Mouse (Mus musculus) megakaryocyte, adult 5-6 weeks (primary cell): ENCODE measurements around the gene Hapln4. TPM values are rescaled to one million over a fixed set of nuclear protein-coding genes. Genes with fewer than 3 reads are reported as not detected.

ENCODE experiments used
- ATAC-seq: 2 replicates; pipeline ENCODE4 v1.8.0; 2016; ENCODE audit warnings: mild to moderate bottlenecking, inconsistent platforms; ENCODE audit not compliant: poor library complexity, severe bottlenecking
- total RNA-seq, 2 experiments: library from RNA; stranded (forward) in 1 of 2; stranded (reverse) in 1 of 2; fragments of 153-499, 151-499 nt in 1 of 2; fragments of 221-1000, 200-1000 nt in 1 of 2; gene quantifications; 2 replicates each; pipeline versions ENCODE4 v1.2.3 to v1.2.4; 2015 to 2017

The Hapln4 gene
- total RNA-seq, 2 experiments from 2014 or later = not detected

DNA sequence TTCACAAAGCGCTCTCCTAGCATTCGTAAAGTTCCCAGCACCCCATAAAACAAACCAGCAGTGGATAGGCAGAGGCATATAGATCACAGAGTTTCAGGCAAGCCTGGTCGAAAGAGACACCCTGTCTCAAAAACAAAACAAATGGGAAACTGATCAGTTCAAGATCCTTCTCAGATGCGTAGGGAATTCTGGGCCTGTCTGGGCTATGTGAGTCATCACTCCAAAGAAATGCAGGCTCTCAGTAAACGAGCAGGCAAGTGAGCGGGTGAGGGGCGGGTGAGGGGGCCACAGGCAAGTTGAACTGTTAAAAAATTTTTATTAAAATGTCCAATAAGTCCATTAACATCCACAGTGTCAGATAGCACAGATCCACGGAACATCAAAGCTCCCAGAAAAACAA, 9.5 kb downstream of the Hapln4 start:
- no peak for ATAC-seq

DNA sequence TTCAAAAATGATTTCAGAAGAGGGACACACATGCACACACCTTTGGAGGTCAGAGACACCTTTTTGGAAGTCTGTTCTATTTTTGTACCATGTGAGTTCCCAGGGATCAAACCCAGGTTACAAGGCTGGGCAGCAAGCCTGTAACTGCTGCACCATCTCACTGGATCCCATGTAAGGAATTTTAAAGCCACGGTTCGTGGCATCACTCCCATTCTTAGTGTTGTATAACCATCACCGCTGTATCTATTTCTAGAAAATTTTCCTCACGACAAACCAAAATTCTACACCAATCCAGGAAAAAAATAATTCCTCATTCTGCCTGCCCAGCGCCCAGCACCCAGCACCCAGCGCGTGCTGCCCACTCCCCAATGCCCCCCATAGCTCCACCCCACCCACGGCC, 16.0 kb downstream of the Hapln4 start:
- no peak for ATAC-seq

DNA sequence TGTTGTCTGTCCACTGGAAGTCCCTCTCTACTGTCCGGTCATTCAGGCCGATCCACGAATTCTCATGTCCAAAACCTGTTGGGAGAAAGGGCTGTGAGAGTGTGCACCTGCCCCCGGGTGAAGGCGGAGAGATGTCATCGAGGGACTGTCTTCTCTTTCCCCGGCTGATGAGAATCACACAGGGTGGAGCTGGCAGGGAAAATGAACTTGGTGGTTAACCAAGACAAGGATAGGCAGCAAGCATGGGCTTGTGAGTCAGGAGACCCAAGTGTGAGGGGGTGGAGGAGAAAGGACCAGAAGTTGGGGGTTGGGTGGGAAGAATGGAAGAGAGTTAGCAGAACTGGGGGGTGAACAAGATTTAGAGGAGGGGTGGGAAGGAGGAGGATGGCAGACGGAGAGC, 17.0 kb downstream of the Hapln4 start:
- no peak for ATAC-seq

DNA sequence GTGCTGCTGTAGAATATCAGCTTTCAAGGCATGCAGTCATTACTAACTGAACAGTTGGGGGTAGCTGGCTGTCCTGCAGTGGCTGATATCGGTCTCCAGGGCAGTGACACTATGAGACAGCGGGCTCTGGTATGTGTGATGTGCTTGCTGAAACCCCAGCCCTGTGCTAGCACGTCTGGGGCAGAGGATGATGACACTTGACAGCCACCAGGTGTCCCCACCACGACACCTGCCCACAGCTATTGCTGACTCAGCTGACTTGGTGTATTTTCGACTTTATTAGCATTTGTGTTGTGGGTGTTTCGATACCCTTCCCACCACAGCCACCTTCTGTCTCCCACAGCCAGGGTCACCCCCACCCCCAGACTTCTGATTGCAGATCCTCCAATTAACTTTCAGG, 21.2 kb downstream of the Hapln4 start:
- peak; percentile 87 for ATAC-seq

DNA sequence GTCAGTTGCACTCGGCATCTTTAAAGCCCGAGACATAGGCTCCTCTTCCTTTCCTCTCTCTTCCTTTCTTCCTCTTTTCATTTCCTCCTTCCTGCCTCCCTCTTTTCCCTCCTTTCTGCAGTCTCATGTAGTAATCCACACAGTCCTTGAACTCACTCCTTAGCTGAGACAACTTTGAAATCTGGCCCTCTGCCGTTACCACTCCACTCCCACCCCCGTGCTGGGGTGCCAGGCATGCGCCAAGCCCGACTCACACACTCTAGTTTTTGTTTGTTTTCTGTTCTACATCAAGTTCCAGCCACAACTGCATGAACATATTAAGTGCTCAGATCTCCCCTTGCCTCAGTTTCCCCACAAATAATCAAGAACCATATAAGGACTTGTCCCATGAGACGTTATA, 21.7 kb downstream of the Hapln4 start:
- ATAC-seq = no peak

DNA sequence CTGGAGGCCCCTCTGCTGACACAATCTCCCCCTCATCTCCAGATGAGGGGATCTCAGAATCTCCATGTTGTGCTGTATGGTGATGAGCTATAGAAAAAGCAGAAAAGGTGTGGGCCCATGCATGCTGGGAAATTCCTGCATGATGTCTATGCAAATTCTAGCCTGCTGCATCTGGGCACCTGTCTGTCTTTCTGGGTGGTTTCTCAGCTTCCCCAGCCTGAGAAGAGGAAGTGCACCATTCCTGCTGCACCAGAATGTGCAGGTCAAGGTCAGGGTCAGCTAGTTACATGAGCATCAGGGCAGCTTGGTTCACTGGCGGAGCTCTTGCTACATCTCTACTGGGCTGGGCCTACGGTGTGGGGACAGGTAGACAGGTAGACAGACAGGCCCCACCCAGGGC, 27.2 kb downstream of the Hapln4 start:
- ATAC-seq = no peak

DNA sequence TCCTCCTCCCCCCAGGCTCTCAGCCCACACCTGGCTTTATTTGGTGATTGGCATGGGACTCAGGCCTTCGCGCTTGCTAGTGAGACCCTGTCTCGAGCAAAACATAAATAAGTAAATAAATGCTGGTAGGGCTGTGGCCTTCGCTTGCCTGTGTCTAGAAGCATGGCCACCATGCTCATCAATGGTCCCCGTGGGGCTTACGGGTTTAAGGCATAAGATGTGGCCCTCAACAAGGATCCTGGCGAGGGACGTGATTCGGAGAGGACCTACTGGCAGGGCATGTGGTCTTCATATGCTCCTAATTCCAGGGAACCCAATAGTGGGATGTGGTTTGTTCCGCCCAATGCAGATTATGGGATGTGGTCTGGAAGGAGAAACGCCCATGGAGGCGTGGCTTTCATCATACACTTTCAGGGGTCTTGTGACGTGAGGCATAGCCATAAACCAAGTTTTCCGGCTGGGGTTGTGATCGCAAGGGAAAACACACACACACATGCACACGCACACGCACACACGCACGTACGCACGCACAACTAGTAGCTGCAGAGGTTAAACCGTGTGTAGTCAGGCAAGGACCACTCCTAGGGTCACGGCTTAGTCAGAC, 28.0 kb downstream of the Hapln4 start:
- ATAC-seq = no peak

DNA sequence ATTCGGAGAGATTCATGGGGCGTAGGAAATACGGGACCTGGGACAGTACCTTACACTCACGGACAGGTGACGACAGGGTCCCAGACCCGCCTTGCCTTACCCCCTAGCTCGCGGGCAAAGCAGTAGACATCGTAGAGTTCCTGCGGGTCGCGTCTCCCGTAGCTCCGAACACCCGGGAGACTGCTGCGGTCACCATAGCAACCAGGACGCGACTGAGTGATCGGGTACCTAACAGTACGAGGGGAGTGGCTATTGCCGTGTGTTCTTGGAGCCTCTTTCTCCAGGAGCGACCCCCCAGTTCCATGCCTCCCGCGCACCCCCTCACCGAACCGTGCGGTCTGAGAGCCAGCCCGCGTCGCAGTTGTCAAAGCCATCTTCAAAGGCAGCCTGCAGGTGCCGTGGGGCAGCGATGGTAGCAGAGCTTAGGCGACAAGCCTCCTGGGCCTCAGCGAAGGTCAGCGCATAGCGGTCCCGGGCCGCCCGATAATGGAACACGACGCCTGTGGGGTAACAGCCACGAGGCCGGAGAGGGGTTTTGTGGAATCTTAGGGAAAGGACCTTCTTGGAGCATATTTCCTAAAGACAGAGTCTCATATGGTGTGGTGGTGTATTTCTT, 29.3 kb downstream of the Hapln4 start:
- no peak for ATAC-seq

DNA sequence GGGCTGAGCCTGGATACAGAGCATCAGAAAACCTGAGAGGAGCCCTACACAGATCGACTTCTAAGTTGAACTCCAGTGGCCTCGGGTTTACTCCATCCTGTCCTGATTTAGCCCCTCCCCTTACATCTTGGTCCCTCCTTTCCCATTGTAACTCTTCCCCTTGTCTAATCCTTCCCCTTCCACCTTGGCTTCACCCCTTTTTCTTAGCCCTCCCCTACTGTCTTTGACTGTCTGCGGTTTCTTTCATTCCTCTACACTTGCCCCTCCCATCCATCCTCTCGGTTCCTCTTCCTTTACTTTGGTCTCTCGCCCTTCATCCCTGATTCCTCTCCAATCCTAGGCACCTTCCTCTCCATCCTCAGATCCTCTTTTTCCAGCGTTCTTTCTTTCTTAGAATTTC, 31.2 kb downstream of the Hapln4 start:
- ATAC-seq = peak; percentile 64

DNA sequence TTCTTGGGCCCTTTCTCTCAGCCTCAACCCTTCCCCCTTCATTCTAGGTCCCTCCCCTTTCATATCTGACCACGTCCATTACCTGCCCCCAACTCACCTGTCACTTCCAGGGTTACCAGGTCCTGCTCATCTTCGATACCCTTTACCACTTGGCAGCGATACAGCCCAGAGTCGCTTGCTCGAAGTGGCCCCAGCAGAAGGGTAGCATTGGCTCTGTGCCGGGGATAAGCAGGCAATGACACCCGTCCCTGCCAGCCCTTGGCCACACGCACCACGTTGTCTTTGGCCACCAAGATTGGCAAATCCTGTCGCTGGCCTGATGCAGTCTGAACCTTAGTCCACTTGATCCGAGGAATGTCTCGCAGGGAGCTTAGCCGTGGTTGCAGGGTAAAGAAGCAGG, 31.6 kb downstream of the Hapln4 start:
- no peak for ATAC-seq

DNA sequence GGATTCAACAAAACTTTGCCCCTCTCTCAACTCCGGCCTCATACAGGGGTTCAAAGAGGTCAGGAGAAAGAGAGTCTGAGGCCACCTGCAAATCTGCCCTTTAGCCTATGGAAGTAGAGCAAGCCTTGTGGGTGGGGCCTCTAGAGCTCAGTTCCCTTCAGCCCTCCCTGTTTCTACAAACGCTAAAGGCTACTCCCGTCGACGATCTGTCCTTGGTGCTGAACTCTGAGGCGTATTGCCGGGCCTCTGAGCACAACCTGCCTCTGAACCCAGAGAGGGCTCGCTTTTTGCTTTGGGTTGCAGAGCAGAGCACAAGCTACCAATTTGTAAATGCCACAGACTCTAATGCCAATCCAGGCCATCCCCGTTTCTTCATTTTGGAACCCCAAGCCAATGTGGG, 34.4 kb downstream of the Hapln4 start:
- no peak for ATAC-seq

DNA sequence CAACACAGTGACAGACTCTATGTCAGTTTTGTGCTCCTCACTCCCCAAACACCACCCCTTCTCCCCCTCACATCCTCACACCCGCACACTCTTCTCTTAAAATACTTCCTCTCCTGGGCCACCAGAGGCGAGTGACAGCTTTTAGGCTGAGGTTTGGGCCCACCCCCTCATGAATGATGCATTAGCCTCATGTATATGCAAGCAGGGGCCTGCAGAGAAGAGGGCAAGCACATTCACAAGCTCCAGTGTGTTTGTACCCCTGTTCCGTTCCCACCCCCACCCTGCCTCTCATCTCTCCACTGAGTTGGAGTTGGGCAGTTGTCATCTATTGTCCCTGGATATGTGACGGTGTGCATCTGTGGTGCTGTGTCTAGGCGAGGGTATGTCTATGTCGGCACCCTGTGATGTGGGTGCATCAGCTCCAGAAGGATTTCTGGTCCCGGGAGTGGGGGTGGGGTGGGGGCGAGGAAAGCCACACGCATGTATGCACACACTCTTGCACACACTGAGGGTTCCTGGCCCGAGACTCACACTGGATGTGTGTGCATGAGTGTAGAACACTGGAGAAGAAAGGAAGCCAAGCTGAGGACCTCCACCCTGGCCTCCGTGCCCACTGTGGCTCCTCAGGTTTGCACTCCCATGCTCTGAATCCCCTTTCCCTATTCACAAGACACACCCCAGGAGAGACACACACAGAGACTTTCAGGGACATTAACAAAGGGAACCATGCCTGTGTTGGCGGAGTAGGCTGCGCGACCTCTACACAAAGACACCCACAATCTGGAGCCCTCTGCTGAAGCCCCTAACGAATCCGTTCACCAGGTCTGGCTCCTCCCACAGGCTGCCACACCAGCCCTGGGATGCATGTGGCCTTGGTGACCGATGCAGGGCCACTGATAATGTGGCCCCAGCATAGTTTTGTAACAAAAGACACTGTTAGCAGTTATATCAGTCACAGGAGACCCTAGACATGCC, 35.8 kb downstream of the Hapln4 start:
- no peak for ATAC-seq

DNA sequence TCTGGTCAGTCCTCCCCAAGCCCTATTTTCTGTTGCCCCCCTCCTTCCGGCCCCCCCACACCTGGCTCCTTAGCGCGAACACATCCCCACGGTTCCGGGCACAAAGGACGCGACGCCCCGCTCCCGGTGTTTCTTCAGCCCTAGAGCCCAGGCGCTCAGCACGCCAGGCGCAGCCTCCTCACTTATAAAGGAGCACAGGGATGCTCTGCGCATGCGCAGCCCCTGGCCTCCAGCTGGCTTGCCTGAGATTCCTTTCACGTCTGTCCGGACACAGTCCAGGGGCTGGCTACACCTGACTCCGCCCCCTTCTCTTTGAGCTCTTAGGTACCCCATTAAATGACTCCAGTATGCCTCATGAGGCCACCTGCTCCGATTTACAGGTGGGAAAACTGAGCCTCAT, 37.4 kb downstream of the Hapln4 start, which contains the start of gene Ncan:
TSS of gene Ncan (minus strand) at position 207 of the 400 bp plus-strand sequence.
- no peak for ATAC-seq

DNA sequence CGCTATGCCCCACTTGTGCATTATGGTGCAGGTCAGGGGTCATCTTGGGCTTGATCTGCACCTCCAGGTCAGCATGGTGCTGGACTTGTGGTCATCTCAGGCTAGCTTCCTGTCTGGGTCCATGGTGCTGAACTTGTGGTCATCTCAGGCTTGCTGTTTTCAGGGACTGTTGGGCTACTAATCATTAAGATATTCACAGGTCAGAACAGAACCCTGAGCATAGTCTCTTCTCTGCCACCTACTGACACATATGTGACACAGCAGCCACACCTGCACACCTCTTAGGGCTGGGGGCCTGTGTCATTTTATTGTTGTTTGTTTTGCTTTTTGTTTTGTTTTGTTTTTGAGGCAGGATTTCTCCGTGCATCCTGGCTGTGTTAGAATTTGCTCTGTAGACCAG, 39.6 kb downstream of the Hapln4 start:
- ATAC-seq = no peak

DNA sequence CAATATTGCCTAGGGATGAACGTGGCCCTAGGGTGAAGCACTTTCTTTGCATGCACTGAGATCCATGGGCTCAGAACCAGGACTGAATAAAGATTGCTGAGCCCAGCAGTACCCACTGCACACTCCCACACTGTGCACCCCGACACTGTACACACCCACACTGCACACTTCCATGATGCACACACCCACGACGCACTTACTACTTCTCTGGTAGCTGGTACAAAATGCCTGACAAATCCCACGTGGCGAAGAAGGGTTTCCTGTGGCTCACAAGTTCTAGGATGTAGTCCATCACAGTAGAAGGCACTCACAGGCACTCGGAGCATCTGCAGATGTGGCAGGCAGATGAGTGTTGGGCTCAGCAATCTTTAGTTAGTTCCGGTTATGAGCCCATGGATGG, 41.7 kb downstream of the Hapln4 start:
- no peak for ATAC-seq

DNA sequence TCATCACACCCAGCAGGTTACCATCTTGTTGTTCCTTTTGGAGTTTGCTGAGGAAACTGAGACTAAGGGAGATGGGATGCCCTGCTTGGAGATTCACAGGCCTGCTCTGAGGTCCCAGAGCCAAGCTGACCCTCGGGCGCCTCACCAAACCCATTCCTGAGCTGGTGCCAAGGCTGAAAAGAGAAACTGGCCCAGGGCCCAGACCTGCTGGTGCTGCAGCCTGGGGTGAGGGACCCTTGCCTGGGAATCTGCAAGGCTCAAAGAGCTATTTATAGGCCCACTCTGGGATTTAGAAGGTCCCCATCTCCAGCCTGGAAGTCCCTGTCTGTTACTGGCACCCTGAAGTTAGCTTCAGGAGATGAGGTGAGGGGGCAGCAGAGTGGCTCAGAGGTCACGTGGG, 45.2 kb downstream of the Hapln4 start:
- ATAC-seq = no peak

DNA sequence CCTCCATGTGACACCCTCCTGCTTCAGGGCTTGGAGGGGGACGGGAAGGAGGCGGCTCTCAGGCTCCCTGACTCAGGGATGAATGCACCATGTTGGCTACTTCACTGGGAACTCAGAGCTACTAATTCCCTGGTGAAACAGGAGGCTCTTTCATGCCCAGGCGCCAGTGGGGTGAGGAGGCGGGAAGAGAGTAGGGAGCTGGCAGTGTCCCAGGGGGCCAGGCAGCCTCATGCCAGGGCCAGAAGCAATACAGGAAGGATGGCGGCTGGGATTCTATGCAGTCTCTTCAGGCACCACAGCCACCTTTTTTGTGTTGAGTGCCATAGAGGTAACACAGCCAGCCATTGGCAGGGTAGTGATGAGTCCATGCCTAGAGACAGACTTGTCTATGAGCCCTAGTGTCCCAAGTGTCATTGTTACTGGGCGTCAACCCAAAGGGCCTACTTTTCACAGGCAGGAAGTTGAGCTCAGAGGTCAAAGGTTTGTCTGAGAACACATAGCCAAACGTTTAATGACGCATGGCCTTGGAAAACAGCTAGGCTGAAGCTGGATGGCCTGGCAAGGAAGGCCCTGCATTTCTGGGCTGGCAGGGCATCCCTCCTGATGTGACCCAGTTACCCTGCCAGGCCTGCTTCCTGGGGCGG, 46.2 kb downstream of the Hapln4 start:
- no peak for ATAC-seq

DNA sequence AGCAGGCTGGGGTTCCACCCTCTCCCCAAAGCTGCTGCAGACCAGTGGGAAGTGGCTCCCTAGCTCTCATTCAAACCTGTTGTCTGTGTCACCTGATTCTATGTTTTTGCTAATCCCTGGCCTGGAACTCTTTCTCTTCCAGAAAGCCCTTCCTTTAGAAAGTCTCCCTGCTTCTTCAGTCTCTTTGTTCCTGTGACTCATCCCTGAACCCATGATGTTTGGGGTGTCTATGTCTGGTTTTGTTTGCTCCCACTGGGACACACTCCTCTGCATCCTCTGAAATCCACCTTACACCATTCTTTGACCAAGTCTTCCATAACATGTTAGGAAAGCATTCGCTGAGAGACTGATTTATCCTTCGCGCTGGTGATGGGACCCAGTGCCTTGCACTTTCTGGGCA, 46.8 kb downstream of the Hapln4 start:
- ATAC-seq = no peak

DNA sequence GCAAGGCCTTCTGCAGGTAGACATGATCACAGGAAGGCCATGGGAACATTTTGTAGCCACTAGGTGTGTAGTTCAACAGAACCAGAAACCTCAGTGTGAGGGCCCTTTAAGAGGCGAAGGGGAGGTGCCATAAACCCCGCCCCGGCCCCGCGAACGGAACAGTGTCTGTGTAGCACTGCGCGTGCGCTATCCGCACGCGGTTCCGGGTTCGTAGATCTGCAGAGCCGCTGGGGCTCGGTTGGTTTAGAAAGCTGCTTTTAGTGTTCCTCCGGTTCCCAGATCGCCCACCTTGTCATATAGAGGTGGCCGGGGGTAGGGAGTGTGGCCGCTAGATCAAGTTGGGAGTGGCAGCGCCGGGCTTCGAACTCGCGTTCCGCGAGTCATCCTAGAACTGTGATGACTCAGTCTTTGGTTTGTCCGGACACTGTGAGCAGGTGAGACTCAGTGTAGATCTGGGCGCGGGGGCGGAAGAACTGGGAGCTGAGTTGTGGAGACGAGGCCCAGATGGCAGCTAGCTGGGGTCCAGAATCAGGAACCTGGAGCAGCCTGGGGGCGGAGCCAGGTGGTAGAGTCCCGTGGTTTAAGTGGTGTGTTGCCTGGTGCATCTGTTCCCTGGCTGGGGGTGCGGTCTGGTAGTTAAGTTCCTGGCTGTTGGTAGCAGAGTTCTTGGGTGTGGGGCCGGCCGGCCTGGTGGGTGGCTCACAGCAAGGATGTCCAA, 48.1 kb downstream of the Hapln4 start, which contains the start of gene Nr2c2ap:
TSS of gene Nr2c2ap (plus strand) at position 168 of the 718 bp plus-strand sequence.
- peak; percentile 94 for ATAC-seq

DNA sequence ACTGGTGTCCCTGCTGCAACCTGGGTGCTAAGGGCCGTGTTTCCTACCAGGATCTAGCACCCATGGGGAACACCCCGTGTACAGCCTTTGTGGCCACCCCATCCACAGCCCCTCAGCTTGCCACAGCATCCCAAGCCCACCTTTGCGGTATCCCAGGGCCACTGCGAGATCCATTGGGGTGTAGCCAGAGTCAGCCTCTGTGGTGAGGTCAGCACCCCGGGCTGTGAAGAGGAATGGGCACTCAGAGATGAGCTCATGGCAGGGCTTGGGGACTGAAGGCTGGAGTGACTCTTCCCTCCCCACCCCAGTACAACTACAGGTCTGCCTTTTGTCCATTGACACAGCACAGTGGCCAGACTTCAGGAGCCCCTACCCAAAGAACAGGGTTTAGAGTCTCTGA, 50.8 kb downstream of the Hapln4 start:
- ATAC-seq = no peak

DNA sequence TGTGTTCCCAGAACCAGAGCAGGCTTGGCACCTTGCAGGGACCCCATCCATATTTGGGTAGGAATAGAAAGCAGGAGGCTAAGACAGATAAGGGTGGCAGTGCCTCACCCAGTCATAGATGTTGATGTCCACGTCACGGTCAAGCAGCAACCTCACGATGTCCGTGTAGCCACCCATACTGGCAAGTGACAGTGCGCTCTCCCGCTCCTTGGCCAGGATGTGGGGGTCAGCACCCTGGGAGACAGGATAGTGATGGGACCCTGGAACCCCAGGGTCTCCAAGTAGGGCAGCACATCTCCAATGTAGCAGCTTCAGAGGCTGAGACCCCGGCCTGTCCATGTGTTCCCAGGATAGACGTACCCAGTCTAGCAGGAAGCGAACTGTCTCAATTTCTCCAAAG, 51.7 kb downstream of the Hapln4 start:
- ATAC-seq = no peak
